Mouse (Mus musculus): ENCODE data around the gene Gm5615. TPM values are rescaled to one million over a fixed set of nuclear protein-coding genes. Genes with fewer than 3 reads are reported as not detected.

Gene Gm5615
- polyA plus RNA-seq (2015; fragmentation: Nextera tagmentation; extraction: Ambion mirVana) = not detected in 2 replicates

DNA sequence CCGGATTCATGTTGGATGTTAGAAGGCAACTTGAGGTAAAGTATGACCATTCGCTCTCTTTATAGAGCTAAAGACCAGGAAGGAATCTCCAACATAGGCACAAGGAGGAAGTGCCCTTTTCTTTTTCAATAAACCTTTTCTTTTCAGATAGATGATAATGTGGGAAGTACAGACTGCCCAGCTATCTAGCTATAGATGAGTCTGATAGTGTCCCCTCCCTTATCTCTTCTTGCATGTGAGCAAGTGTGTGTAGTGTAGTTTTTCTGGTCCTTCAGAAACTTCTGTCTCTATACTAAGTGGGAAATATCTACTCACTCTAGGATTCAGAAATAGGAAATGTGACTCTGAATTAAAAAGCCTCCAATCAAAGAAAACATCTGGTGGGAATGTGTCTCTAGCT is at the start of gene Gm5615:
TSS of gene Gm5615 (minus strand) at position 101 of the 400 bp plus-strand sequence.
- no peaks in the 10 kb centered on the region; the same call in none of the 2 replicates for H3K9me3 ChIP-seq (replicated peaks)
- H3K27ac ChIP-seq = no peak within 1 kb of the TSS
- H3K4me1 ChIP-seq = no peaks in the 10 kb centered on the region
- H3K27me3 ChIP-seq = no peaks in the 10 kb centered on the region
- 92% methylated on average over 2 of the region's 2 CpGs for WGBS
- H3K36me3 ChIP-seq (ENCODE audit: poor library complexity, severe bottlenecking) = no peaks in the 10 kb centered on the region
- H3K9ac ChIP-seq = no peak within 1 kb of the TSS
- no peak within 1 kb of the TSS for H3K4me3 ChIP-seq
- no peak within 1 kb of the TSS for H3K4me2 ChIP-seq
- no peak for ATAC-seq

DNA sequence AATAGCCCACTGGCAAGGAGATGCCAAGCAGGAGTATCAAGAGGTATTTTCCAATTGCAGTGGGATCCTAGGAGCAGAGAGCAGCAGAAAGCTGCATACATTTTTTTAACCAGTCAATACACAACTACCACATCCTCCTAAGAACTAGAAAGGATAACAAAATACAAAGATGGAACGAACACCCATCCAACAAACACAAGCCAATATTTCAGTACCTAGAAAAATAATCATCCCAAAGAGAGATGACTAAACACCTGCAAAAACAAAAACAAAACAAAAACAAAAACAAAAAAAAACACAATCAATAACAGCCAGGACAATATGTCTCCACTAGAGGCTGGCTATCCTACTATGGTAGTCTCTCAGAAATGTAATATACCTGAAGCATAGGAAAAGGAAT is 40.8 kb upstream of the Gm5615 start, which contains the start of gene Gm17689:
TSS of gene Gm17689 (minus strand) at position 101 of the 400 bp plus-strand sequence.
- 56% methylated on average over 1 of the region's 1 CpGs for WGBS
- ATAC-seq = no peak

DNA sequence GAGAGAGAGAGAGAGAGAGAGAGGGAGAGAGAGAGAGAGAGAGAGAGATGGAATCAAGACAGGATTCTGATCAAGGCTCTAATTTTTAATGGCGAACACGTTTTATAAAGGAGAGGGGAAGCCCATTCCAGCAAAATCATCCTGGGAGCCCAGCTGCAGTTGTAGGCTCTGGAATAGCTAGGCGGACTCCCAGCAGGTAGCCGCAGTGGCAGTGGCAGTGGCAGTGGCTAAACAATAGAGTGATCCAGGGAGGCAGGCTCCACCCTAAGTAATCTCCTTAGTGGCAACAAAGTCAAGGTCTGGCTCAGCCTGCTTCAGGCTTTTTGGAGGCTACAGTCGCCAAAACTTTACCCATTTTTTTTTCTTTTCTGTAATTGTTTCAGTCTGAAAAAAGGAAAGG is 37.6 kb downstream of the Gm5615 start:
- no peak overlapping the region for H3K4me2 ChIP-seq
- no peaks in the 10 kb centered on the region for H3K36me3 ChIP-seq (ENCODE audit: poor library complexity, severe bottlenecking)
- no peaks in the 10 kb centered on the region for H3K4me1 ChIP-seq
- no peaks in the 10 kb centered on the region for H3K27me3 ChIP-seq
- H3K9ac ChIP-seq = no peak overlapping the region
- H3K9me3 ChIP-seq (replicated peaks) = peaks cover 41% of the 10 kb centered on the region
- H3K27ac ChIP-seq = no peak overlapping the region
- WGBS = 83% methylated on average over 5 of the region's 5 CpGs
- no peak for ATAC-seq
- no peak overlapping the region for H3K4me3 ChIP-seq

More for the DNA sequence above, 40.8 kb upstream of the Gm5615 start, which contains the start of gene Gm17689:
- H3K4me1 ChIP-seq = no peaks in the 10 kb centered on the region
- H3K36me3 ChIP-seq (ENCODE audit: poor library complexity, severe bottlenecking) = no peaks in the 10 kb centered on the region
- no peaks in the 10 kb centered on the region for H3K27me3 ChIP-seq
- no peak within 1 kb of the TSS for H3K9ac ChIP-seq
- H3K4me2 ChIP-seq = no peak within 1 kb of the TSS
- peaks cover 19% of the 10 kb centered on the region for H3K9me3 ChIP-seq (replicated peaks)
- H3K4me3 ChIP-seq = no peak within 1 kb of the TSS
- no peak within 1 kb of the TSS for H3K27ac ChIP-seq

GRCm38 (mm10) chr9:36495824-36496223 is 45.9 kb downstream of the Gm5615 start:
- Histone ChIP-seq H3K9ac (no peak overlapping the region), H3K36me3 (ENCODE audit: poor library complexity, severe bottlenecking) (no peaks in the 10 kb centered on the region), H3K27ac (no peak overlapping the region), H3K4me2 (no peak overlapping the region), H3K27me3 (no peaks in the 10 kb centered on the region), H3K9me3 (replicated peaks) (peaks cover 29% of the 10 kb centered on the region), H3K4me3 (no peak overlapping the region), H3K4me1 (no peaks in the 10 kb centered on the region)
- WGBS = 65% methylated on average over 1 of the region's 1 CpGs
- no peak for ATAC-seq

DNA sequence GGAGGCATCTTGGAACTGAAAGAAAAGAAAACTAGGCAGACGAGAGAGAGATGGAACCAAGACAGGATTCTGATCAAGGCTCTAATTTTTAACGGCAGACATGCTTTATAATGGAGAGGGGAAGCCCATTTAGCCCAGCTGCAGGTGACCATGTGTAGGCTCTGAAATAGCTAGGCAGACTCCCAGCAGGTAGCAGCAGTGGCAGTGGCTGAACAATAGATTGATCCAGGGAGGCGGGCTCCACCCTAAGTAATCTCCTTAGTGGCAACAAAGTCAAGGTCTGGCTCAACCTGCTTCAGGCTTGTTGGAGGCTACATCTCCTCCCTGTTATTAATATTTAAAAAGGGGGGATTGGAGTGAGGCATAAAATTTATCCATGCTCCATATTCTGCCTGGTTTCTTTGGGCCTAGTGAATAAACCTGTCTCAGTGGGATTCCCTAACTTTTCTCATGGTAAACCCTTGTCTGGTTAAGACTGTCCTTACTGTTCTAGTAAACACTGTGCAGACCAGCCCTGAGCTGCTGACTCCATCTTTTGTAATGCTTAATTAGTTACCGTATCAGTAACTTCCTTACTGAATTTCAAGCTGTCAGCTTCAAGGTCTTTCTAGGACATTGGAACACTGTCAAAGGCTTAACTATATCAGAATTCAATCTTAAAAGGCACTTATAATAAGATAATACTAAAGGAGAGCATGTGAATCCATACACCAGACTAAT is 47.1 kb downstream of the Gm5615 start:
- Histone ChIP-seq H3K36me3 (ENCODE audit: poor library complexity, severe bottlenecking) (no peaks in the 10 kb centered on the region), H3K4me2 (no peak overlapping the region), H3K27ac (no peak overlapping the region), H3K4me1 (no peaks in the 10 kb centered on the region), H3K9ac (no peak overlapping the region), H3K4me3 (no peak overlapping the region), H3K9me3 (replicated peaks) (peaks cover 25% of the 10 kb centered on the region), H3K27me3 (no peaks in the 10 kb centered on the region)
- no peak for ATAC-seq
- 83% methylated on average over 4 of the region's 4 CpGs for WGBS

Other genes with a start within 250 kb of the Gm5615 start
- not detected in 2 replicates for gene Gm7257, start 110.1 kb downstream of the Gm5615 start, polyA plus RNA-seq (2015; fragmentation: Nextera tagmentation; extraction: Ambion mirVana)
- not detected in 2 replicates for gene Gm9513, start 66.3 kb downstream of the Gm5615 start, polyA plus RNA-seq (2015; fragmentation: Nextera tagmentation; extraction: Ambion mirVana)
- gene Gm17689, start 40.7 kb upstream of the Gm5615 start, polyA plus RNA-seq (2015; fragmentation: Nextera tagmentation; extraction: Ambion mirVana) = not detected in 2 replicates
- gene A630095E13Rik, start 101.4 kb upstream of the Gm5615 start, polyA plus RNA-seq (2015; fragmentation: Nextera tagmentation; extraction: Ambion mirVana) = not detected in 2 replicates
- gene Acrv1, start 151.3 kb upstream of the Gm5615 start, polyA plus RNA-seq (2015; fragmentation: Nextera tagmentation; extraction: Ambion mirVana) = not detected in 2 replicates
- 39.4 and 43.1 TPM in 2 replicates for gene Chek1, start 185.1 kb upstream of the Gm5615 start, polyA plus RNA-seq (2015; fragmentation: Nextera tagmentation; extraction: Ambion mirVana)
- 104 and 117 TPM in 2 replicates for gene Stt3a, start 225.7 kb upstream of the Gm5615 start, polyA plus RNA-seq (2015; fragmentation: Nextera tagmentation; extraction: Ambion mirVana)